Mouse (Mus musculus) forebrain, embryonic 14.5 days (tissue): ENCODE measurements at regions not wholly inside any gene's neighbourhood (a gene's known extent, or its start where the extent isn't known, plus 50 kb on each side); places are given as distances from the start of the nearest gene placed in this dataset.

Source experiments
- ATAC-seq: fragments of 200-750 bp; cut with Nextera tagmentation; 2 replicates; pipeline ENCODE4 v1.8.0; 2017; ENCODE audit warnings: mild to moderate bottlenecking, moderate library complexity
- DNase-seq: peaks from one replicate; pipeline ENCODE4 v3.0.0-alpha.2; 2015; ENCODE audit warnings: low spot score
- H3K27ac ChIP-seq: fragments of 300-500 bp; sonication (generic); 2 replicates; pipeline ENCODE4 v1.5.1; 2014; ENCODE audit warnings: low read depth, mild to moderate bottlenecking, control low read depth, low read length, moderate library complexity
- H3K27me3 ChIP-seq: fragments of 300-500 bp; sonication (generic); replicated peaks from 2 replicates; pipeline ENCODE4 v1.6.1; 2014; ENCODE audit warnings: low read length, control low read depth, mixed read lengths; ENCODE audit not compliant: control insufficient read depth, insufficient read depth
- H3K36me3 ChIP-seq: fragments of 300-500 bp; sonication (generic); 2 replicates; pipeline ENCODE4 v1.6.1; 2014; ENCODE audit warnings: low read length, control low read depth; ENCODE audit not compliant: control insufficient read depth, insufficient read depth
- H3K4me1 ChIP-seq: fragments of 300-500 bp; sonication (generic); 2 replicates; pipeline ENCODE4 v1.6.1; 2014; ENCODE audit warnings: antibody characterized with exemption, low read length, control low read depth; ENCODE audit not compliant: control insufficient read depth, insufficient read depth
- H3K4me2 ChIP-seq: fragments of 300-500 bp; sonication (generic); 2 replicates; pipeline ENCODE4 v1.6.1; 2014; ENCODE audit warnings: mild to moderate bottlenecking, control low read depth, low read length
- H3K4me3 ChIP-seq: fragments of 300-500 bp; sonication (generic); 2 replicates; pipeline ENCODE4 v1.5.1; 2014; ENCODE audit warnings: low read depth, low read length, control low read depth
- H3K9ac ChIP-seq: fragments of 300-500 bp; sonication (generic); 2 replicates; pipeline ENCODE4 v1.6.1; 2014; ENCODE audit warnings: mild to moderate bottlenecking, low read length, control low read depth, moderate library complexity
- H3K9me3 ChIP-seq: fragments of 300-500 bp; sonication (generic); replicated peaks from 2 replicates; pipeline ENCODE4 v1.6.1; 2016; ENCODE audit warnings: low read length, control low read depth, mixed read lengths; ENCODE audit not compliant: control insufficient read depth
- WGBS: fragments of 180-500 bp; shearing (Covaris S2); extraction: QIAGEN DNeasy Blood & Tissue Kit; methylation state at CpG from one replicate; pipeline ENCODE4 v1.1.7; 2014; 5-methylcytosine and 5-hydroxymethylcytosine counted together

DNA sequence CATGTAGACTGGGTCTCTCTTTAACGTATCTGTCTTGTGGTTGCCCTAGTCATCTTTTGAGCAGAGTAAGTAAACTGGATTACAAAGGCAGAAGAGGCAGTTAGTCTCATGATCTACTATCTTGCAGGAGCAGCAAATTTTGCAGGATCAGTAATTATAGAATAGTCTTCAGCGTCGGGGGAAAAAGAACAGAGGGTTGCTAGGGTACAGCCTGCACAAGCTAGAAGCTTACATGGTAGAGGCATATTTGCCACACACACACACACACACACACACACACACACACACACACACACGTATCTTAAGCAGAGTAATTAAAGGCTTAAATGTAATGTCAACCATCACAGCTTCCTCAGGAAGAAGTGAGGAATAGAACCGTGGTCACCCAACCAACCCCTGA is 307.6 kb downstream of the Ptpru start:
- Histone ChIP-seq H3K27ac (no peak overlapping the region), H3K4me3 (no peak overlapping the region), H3K4me1 (no peaks in the 10 kb centered on the region), H3K9me3 (no peaks in the 10 kb centered on the region), H3K9ac (no peak overlapping the region), H3K4me2 (no peak overlapping the region), H3K36me3 (no peaks in the 10 kb centered on the region), H3K27me3 (no peaks in the 10 kb centered on the region)
- ATAC-seq, result no peak
- DNase-seq, result no peak
- WGBS, result 81% methylated on average over 5 of the region's 5 CpGs

DNA sequence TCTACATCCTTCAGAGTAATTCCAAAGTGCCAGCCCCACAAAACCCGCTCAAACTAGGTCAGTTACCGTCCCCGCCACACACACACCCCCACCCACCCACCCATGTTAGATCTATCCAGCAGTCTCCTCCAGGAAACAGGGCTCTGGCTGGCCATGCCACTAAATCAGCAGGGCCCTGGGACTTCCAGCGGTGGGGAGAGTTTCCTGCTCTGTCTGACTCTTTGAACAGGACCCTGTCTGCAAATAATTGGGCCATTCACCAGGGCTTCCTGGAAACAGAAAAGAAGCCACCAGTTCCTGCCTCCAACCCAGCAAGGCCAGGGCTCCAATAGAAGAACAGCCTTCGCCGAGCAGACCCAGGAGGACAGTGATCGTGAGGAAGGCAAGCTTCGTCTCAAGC is 307.1 kb downstream of the Ptpru start:
- ATAC-seq (no peak), DNase-seq (no peak)
- no peak overlapping the region for H3K4me3 ChIP-seq
- H3K4me1 ChIP-seq, result no peaks in the 10 kb centered on the region
- H3K9ac ChIP-seq, result no peak overlapping the region
- no peaks in the 10 kb centered on the region for H3K27me3 ChIP-seq
- no peak overlapping the region for H3K27ac ChIP-seq
- WGBS, result 97% methylated on average over 8 of the region's 8 CpGs
- H3K4me2 ChIP-seq, result no peak overlapping the region
- H3K9me3 ChIP-seq, result no peaks in the 10 kb centered on the region
- H3K36me3 ChIP-seq, result no peaks in the 10 kb centered on the region

DNA sequence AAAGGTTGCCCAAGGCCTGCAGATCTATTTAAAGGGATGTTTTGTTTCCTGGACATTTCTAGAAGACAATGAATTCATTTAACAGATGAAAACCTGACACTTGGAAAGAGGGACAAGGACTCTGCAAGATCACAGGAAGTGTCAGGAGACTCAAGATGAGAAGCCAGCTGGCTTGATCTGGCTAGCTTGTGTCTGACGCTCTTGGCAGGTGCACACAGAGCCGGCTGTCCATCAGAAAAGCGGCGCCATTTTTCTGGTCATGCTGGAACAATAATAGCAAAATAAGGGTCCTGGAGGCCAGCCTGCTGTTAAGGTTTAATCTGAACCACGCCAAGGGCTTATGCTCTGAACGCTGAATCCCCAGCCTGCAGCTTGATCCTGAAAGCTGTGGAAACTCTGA is 303.3 kb downstream of the Ptpru start:
- 80% methylated on average over 6 of the region's 6 CpGs for WGBS
- Histone ChIP-seq H3K36me3 (no peaks in the 10 kb centered on the region), H3K9me3 (no peaks in the 10 kb centered on the region), H3K4me2 (no peak overlapping the region), H3K4me1 (no peaks in the 10 kb centered on the region), H3K27me3 (no peaks in the 10 kb centered on the region), H3K27ac (no peak overlapping the region), H3K9ac (no peak overlapping the region), H3K4me3 (no peak overlapping the region)
- no peak for ATAC-seq
- no peak for DNase-seq

DNA sequence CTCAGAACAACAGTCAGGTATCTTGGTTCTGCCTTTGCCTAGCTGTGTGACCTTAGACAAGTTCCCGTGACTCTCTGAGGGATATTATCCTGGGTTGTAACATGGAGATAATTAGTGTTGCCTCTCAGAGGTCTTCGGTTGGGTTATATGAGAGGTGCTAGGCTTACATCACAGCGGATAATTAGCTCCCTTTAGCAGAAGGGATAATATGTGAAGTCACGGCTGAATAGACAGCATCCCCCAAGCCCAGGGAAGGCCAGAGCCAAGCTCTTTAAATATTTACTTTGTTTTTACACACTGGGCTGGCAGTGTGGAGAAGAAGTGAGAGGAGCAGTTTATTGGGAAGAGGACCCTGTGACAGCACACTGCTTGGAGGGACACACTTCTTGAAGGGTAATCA is 299.9 kb downstream of the Ptpru start:
- no peaks in the 10 kb centered on the region for H3K36me3 ChIP-seq
- H3K4me3 ChIP-seq, result no peak overlapping the region
- WGBS, result 21% methylated on average over 4 of the region's 4 CpGs
- no peaks in the 10 kb centered on the region for H3K4me1 ChIP-seq
- H3K9me3 ChIP-seq, result no peaks in the 10 kb centered on the region
- no peak for ATAC-seq
- H3K27me3 ChIP-seq, result no peaks in the 10 kb centered on the region
- no peak overlapping the region for H3K4me2 ChIP-seq
- H3K27ac ChIP-seq, result no peak overlapping the region
- DNase-seq, result peak; percentile 11
- H3K9ac ChIP-seq, result no peak overlapping the region

DNA sequence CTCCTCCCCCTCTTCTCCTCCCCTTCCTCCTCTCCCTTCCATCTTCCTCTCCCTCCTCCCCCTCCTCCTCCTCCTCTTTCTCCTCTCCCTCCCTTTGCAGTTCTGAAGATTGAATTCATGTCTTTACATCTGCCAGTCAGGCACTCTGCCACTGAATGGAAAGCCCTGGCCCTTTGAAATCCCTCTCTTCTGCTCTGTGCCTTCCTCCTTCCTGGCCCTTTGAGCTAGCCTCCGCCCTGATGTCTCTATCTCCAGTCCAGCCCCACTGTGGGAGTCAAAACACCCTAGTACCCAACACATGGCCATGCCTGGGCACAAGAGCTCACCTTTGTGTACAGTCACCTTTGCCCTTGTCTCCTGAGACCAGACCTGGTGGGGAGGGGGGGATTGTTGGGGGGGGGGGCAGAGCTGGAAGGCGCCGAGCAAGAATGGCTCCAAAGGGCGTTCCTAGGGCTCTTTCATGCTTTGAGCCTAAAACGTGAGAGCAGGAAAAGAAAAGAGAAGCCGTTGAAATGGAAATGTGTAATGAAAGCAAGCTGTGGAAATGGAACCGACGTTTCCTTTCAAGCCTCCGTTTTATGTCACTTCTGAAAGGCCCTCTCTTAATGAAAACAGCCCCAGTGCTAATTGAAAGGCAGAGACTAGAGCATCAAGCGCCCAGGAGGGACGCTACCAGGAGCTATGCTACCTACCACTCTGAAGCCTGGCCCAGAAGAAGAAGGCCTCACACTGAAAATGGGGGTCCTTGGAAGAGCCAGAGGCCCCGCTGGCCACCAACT is 291.5 kb downstream of the Ptpru start:
- Histone ChIP-seq H3K27me3 (no peaks in the 10 kb centered on the region), H3K36me3 (no peaks in the 10 kb centered on the region), H3K27ac (no peak overlapping the region; the same call in 1 of the 2 replicates), H3K4me1 (no peaks in the 10 kb centered on the region), H3K9me3 (no peaks in the 10 kb centered on the region), H3K4me3 (no peak overlapping the region), H3K9ac (no peak overlapping the region), H3K4me2 (no peak overlapping the region)
- 0 out of 2 replicates have a peak, but pooled peaks have one; percentile 23 for ATAC-seq
- peak; percentile 49 for DNase-seq
- WGBS, result 19% methylated on average over 12 of the region's 12 CpGs

DNA sequence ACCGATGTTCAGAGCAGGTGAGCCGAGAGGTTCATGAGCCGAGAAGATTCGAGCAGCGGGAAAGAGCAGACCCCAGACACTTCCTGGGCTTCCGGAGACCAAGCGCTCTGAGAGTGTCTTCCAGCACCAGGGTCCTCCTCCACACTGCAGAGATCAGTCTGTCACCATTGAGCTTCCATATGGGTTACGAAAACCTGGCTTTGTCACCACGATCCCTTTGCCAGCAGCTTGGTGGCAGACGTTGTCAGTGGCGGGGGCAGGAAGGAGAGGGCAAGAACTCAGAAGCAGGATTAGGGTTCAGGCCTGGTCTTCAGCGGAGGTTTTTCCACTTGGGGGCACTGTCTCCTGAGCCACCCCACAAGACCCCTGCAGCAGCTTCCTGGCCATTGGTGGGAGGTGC is 288.5 kb downstream of the Ptpru start:
- Histone ChIP-seq H3K27ac (no peak overlapping the region), H3K27me3 (no peaks in the 10 kb centered on the region), H3K4me2 (no peak overlapping the region), H3K9me3 (no peaks in the 10 kb centered on the region), H3K4me3 (no peak overlapping the region), H3K4me1 (no peaks in the 10 kb centered on the region), H3K9ac (no peak overlapping the region), H3K36me3 (no peaks in the 10 kb centered on the region)
- ATAC-seq, result no peak
- WGBS, result 79% methylated on average over 12 of the region's 12 CpGs
- DNase-seq, result peak; percentile 13

DNA sequence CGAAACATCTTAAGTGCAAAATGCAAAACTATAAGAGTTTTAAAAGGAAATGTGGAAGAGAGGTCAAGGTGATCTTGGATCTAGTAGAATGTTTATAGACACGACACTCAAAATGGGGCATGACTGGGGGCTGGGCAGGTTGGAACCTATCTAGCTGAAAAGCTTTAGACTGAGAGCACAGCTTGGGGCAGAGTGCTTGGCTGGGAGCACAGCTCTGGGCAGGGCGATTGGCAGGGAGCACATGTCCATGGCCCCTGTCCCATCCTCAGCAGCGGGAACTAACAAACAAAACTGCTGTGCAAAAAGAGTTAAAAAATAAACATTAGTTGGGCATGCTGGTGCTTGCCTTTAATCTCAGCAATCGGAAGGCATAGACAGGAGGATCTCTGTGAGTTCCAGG is 279.6 kb downstream of the Ptpru start:
- WGBS, result 89% methylated on average over 5 of the region's 5 CpGs
- no peak for ATAC-seq

DNA sequence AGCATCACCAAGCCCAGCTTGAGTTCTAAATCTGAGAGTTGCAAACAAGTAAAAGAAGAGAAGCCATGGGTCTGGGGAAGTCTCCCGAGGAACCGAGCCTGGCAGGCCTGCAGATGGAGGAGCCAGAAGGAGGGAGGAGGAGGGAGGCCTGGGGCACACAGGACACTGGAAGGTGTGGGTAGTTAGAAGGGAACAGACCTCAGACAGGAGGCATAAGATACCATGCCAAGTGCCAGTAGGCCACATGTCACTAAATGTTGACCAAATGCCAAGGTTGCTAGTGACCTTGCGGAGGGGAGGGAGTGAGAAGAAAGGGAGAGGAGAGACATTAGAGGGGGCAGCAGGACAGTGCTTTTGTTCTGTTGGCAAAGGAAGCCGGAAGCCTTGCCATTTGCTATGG is 274.2 kb downstream of the Ptpru start:
- no peaks in the 10 kb centered on the region for H3K27me3 ChIP-seq
- peaks cover 3% of the 10 kb centered on the region; the same call in 1 of the 2 replicates for H3K4me1 ChIP-seq
- no peak for ATAC-seq
- H3K36me3 ChIP-seq, result no peaks in the 10 kb centered on the region
- H3K9me3 ChIP-seq, result no peaks in the 10 kb centered on the region
- no peak for DNase-seq
- H3K4me3 ChIP-seq, result no peak overlapping the region
- no peak overlapping the region for H3K4me2 ChIP-seq
- no peak overlapping the region for H3K27ac ChIP-seq
- no peak overlapping the region for H3K9ac ChIP-seq
- 65% methylated on average over 4 of the region's 4 CpGs for WGBS

More for the DNA sequence above, 279.6 kb downstream of the Ptpru start:
- Histone ChIP-seq H3K9ac (no peak overlapping the region), H3K27me3 (no peaks in the 10 kb centered on the region), H3K4me3 (no peak overlapping the region), H3K27ac (no peak overlapping the region), H3K4me1 (no peaks in the 10 kb centered on the region), H3K36me3 (no peaks in the 10 kb centered on the region), H3K4me2 (no peak overlapping the region), H3K9me3 (no peaks in the 10 kb centered on the region)
- DNase-seq, result no peak

DNA sequence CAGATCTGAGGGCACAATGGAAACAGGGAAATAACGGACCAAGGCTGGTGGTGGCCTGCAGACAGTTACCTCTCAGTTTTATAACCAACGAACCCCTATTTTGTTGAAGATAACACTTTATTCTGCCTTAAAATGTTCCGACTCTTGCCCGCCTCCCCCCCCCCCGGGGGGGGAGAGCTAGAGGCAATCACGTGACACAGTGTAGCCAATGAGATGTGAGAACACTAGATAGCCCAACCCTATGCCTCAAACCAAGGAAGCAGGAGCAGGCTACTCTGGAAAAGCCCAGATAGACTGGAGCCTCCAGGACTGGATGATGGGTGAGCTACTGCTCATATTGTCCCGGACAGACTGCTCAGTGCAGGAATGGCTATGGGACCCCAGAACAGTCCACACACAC is 272.9 kb downstream of the Ptpru start:
- 86% methylated on average over 7 of the region's 7 CpGs for WGBS
- H3K9me3 ChIP-seq, result no peaks in the 10 kb centered on the region
- DNase-seq (no peak), ATAC-seq (no peak)
- H3K27ac ChIP-seq, result no peak overlapping the region
- H3K36me3 ChIP-seq, result no peaks in the 10 kb centered on the region
- peaks cover 3% of the 10 kb centered on the region; the same call in 1 of the 2 replicates for H3K4me1 ChIP-seq
- no peak overlapping the region for H3K9ac ChIP-seq
- no peak overlapping the region for H3K4me3 ChIP-seq
- no peak overlapping the region for H3K4me2 ChIP-seq
- H3K27me3 ChIP-seq, result no peaks in the 10 kb centered on the region
